Mouse (Mus musculus): Measurements from ENCODE around the gene Lrrc59.
"Not testable (repeated sequence)": the region's sequence is repeated elsewhere in the genome, so short reads cannot be mapped to it uniquely, and the experiment has no call there.

Gene Lrrc59

GRCm38 (mm10) chr11:94631969-94632368 is 2.4 kb downstream of the Lrrc59 start:
- DNase-seq (ENCODE audit: low spot score in 2 of 2) = no peak

- DNase-seq (ENCODE audit: low spot score in 2 of 2) = no peak
Observed at GRCm38 (mm10) chr11:94632988-94633387, 3.4 kb downstream of the Lrrc59 start.

GRCm38 (mm10) chr11:94634431-94634830 is 4.9 kb downstream of the Lrrc59 start:
- DNase-seq (ENCODE audit: low spot score in 2 of 2) = no peak

- DNase-seq (ENCODE audit: low spot score in 2 of 2) = no peak
Observed at GRCm38 (mm10) chr11:94644461-94645219, 15.1 kb downstream of the Lrrc59 start.

GRCm38 (mm10) chr11:94646457-94646856 is 16.9 kb downstream of the Lrrc59 start:
- no peak for DNase-seq (ENCODE audit: low spot score in 2 of 2)

GRCm38 (mm10) chr11:94651241-94651640 is 21.7 kb downstream of the Lrrc59 start:
- not testable (repeated sequence) for DNase-seq (ENCODE audit: low spot score in 2 of 2)

- no peak for DNase-seq (ENCODE audit: low spot score in 2 of 2)
Observed at GRCm38 (mm10) chr11:94652973-94653372, 23.4 kb downstream of the Lrrc59 start.

- peak; percentile 62 to 80 for DNase-seq (ENCODE audit: low spot score in 2 of 2)
Observed at GRCm38 (mm10) chr11:94653663-94654436, 24.3 kb downstream of the Lrrc59 start, which contains the start of the genes Mrpl27 and Eme1. Gene Mrpl27 (plus strand): TSS chr11:94653767. Gene Eme1 (minus strand): TSS chr11:94653964.

- no peak for DNase-seq (ENCODE audit: low spot score in 2 of 2)
Observed at GRCm38 (mm10) chr11:94661344-94661743, 31.8 kb downstream of the Lrrc59 start.

- DNase-seq (ENCODE audit: low spot score in 2 of 2) = no peak
Observed at GRCm38 (mm10) chr11:94665281-94665680, 35.7 kb downstream of the Lrrc59 start.

GRCm38 (mm10) chr11:94674984-94675383 is 45.4 kb downstream of the Lrrc59 start:
- DNase-seq (ENCODE audit: low spot score in 2 of 2) = no peak

GRCm38 (mm10) chr11:94675446-94675845 is 45.9 kb downstream of the Lrrc59 start:
- no peak for DNase-seq (ENCODE audit: low spot score in 2 of 2)

- no peak for DNase-seq (ENCODE audit: low spot score in 2 of 2)
Observed at GRCm38 (mm10) chr11:94676308-94676707, 46.7 kb downstream of the Lrrc59 start.

- peak; percentile 70 to 90 for DNase-seq (ENCODE audit: low spot score in 2 of 2)
Observed at GRCm38 (mm10) chr11:94676754-94677606, 47.4 kb downstream of the Lrrc59 start, which contains the start of gene Xylt2. Gene Xylt2 (minus strand): TSS chr11:94677515.

GRCm38 (mm10) chr11:94677607-94678145 is 48.1 kb downstream of the Lrrc59 start:
- DNase-seq (ENCODE audit: low spot score in 2 of 2) = no peak

- no peak for DNase-seq (ENCODE audit: low spot score in 2 of 2)
Observed at GRCm38 (mm10) chr11:94680639-94681038, 51.1 kb downstream of the Lrrc59 start.

GRCm38 (mm10) chr11:94681640-94682039 is 52.1 kb downstream of the Lrrc59 start:
- no peak for DNase-seq (ENCODE audit: low spot score in 2 of 2)

GRCm38 (mm10) chr11:94682427-94682826 is 52.9 kb downstream of the Lrrc59 start:
- DNase-seq (ENCODE audit: low spot score in 2 of 2) = no peak

GRCm38 (mm10) chr11:94687178-94687577 is 57.6 kb downstream of the Lrrc59 start:
- DNase-seq (ENCODE audit: low spot score in 2 of 2) = no peak

- not testable (repeated sequence) for DNase-seq (ENCODE audit: low spot score in 2 of 2)
Observed at GRCm38 (mm10) chr11:94692502-94692901, 62.9 kb downstream of the Lrrc59 start.
